ENCODE assay signal across 8 mouse cellular contexts in the genomic region with DNA sequence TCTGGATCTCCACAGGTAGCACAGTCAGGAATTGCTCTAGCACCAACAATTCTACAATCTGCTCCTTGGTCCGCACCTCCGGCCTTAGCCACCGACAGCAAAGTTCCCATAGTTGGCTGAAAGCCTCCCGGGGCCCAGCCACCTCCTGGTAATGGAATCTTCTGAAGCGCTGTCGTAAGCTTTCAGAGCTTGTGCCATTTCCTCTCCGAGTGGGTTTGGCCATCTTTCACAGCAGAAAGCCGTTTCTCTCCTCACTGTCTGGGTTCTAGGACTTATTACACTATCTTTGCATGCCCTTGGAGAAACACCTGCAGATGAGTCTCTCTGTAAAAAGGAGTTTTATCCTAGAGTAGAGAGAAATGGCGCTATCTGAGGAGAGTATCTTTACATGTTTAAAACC. TPM values are rescaled to one million over a fixed set of nuclear protein-coding genes. Genes with fewer than 3 reads are reported as not detected.
DNase-seq lines count a peak whose midpoint lies in the region; ATAC-seq and TF ChIP-seq lines count a peak whose summit lies in the region.

No protein-coding gene starts in this region.

- H3K27me3 ChIP-seq in C2C12 (ENCODE audit: control insufficient read depth, insufficient read depth, insufficient read length) = no peaks in the 10 kb centered on the region
- no peaks in the 10 kb centered on the region for H3K27me3 ChIP-seq in heart, embryonic 15.5 days
- no peaks in the 10 kb centered on the region for H3K27me3 ChIP-seq in stomach, postnatal 0 days (ENCODE audit: control insufficient read depth, insufficient read depth, low read length)

- peak overlapping the region; percentile 73 for H3K4me2 ChIP-seq in heart, embryonic 15.5 days
- H3K4me2 ChIP-seq in stomach, postnatal 0 days (replicated peaks; ENCODE audit: low read depth) = peak overlapping the region; percentile 79

- ATAC-seq in heart, embryonic 15.5 days (replicated peaks; ENCODE audit: insufficient number of reproducible peaks, insufficient read depth, low FRiP score, low read depth) = no peak
- peak; percentile 52 for ATAC-seq in megakaryocyte progenitor cell, adult 5-6 weeks (replicated peaks; ENCODE audit: poor library complexity)
- ATAC-seq in stomach, postnatal 0 days (ENCODE audit: low FRiP score, low TSS enrichment) = no peak

- peaks cover 33% of the 10 kb centered on the region for H3K36me3 ChIP-seq in C2C12 (ENCODE audit: control insufficient read depth, insufficient read depth)
- H3K36me3 ChIP-seq in heart, embryonic 15.5 days = peaks cover 24% of the 10 kb centered on the region
- 0 out of 2 replicates have a peak, but pooled peaks cover 5% of the 10 kb centered on the region for H3K36me3 ChIP-seq in stomach, postnatal 0 days (ENCODE audit: control insufficient read depth, insufficient read depth, low read length)

- peaks cover 18% of the 10 kb centered on the region for H3K4me1 ChIP-seq in heart, embryonic 15.5 days (replicated peaks)
- H3K4me1 ChIP-seq in stomach, postnatal 0 days (replicated peaks; ENCODE audit: control insufficient read depth, insufficient read depth) = peaks cover 8% of the 10 kb centered on the region; the same call in 1 of the 2 replicates

- TF ChIP-seq CTCF in C2C12 (IDR thresholded peaks at IDR 0.05; ENCODE audit: control insufficient read depth, insufficient read depth, insufficient read length) = no peak
- no peak; the same call in 1 of the 2 replicates for TF ChIP-seq CTCF in stomach, postnatal 0 days (IDR thresholded peaks at IDR 0.05; ENCODE audit: low read depth)

- DNase-seq in NIH3T3 (ENCODE audit: low read depth) = peak; percentile 25
- DNase-seq in embryo, embryonic 10.5 days (ENCODE audit: low spot score) = peak; percentile 40
- DNase-seq in kidney, postnatal 25 days = peak; percentile 59 to 70
- DNase-seq in stomach, postnatal 0 days (ENCODE audit: low spot score) = peak; percentile 38
- DNase-seq in right cerebral cortex, postnatal 4 days = no peak

- H3K79me3 ChIP-seq in C2C12 (ENCODE audit: low read depth) = peaks cover 27% of the 10 kb centered on the region

- H3K9me3 ChIP-seq in heart, embryonic 15.5 days (replicated peaks) = no peaks in the 10 kb centered on the region
- no peaks in the 10 kb centered on the region for H3K9me3 ChIP-seq in stomach, postnatal 0 days (ENCODE audit: control insufficient read depth, low read length)

- peaks cover 46% of the 10 kb centered on the region for H3K79me2 ChIP-seq in C2C12 (ENCODE audit: control insufficient read depth, insufficient read depth)

- peak overlapping the region; percentile 88 for H3K27ac ChIP-seq in heart, embryonic 15.5 days
- peak overlapping the region; percentile 94; the same call in 1 of the 2 replicates for H3K27ac ChIP-seq in stomach, postnatal 0 days (replicated peaks)

- H3K9ac ChIP-seq in heart, embryonic 15.5 days = peak overlapping the region; percentile 79
- H3K9ac ChIP-seq in stomach, postnatal 0 days (ENCODE audit: low read length) = peak overlapping the region; percentile 90

- peak overlapping the region; percentile 95 for H3K4me3 ChIP-seq in C2C12 (ENCODE audit: insufficient read depth, poor library complexity, severe bottlenecking)
- H3K4me3 ChIP-seq in heart, embryonic 15.5 days = peak overlapping the region; percentile 91
- H3K4me3 ChIP-seq in stomach, postnatal 0 days (ENCODE audit: low read depth, low read length) = peak overlapping the region; percentile 90

- H3ac ChIP-seq in C2C12 (ENCODE audit: control insufficient read depth, insufficient read length, low read depth) = peak overlapping the region; percentile 3

- WGBS in heart, embryonic 15.5 days = 3% methylated on average over 9 of the region's 9 CpGs
- 2% methylated on average over 9 of the region's 9 CpGs for WGBS in stomach, postnatal 0 days

- TF ChIP-seq EP300 in stomach, postnatal 0 days (optimal IDR thresholded peaks at IDR 0.05) = no peak

TF ChIP-seq in C2C12, 6 proteins besides CTCF, POLR2A, EP300 and RAD21:
- TF ChIP-seq MAX (IDR thresholded peaks at IDR 0.05) (no peak), MYOG (IDR thresholded peaks at IDR 0.05; ENCODE audit: control insufficient read depth, extremely low read depth, insufficient read length) (no peak), CEBPB (IDR thresholded peaks at IDR 0.05; ENCODE audit: low read depth) (no peak), FOSL1 (IDR thresholded peaks at IDR 0.05; ENCODE audit: insufficient read depth, low read length, poor library complexity, severe bottlenecking) (no peak), USF1 (IDR thresholded peaks at IDR 0.05; ENCODE audit: low read depth) (no peak), MYOD1 (IDR thresholded peaks at IDR 0.05; ENCODE audit: control insufficient read depth, insufficient read length, low read depth) (no peak)

RNA-seq across cellular contexts. Expression of a gene that starts 0.6 kb away (rescaled TPM):
- 16.7 TPM for polyA plus RNA-seq in C2C12 (2012; fragmentation: generic; extraction: Trizol)
- 27.4 and 35.7 TPM in 2 replicates for polyA plus RNA-seq in heart, embryonic 15.5 days (2015; fragmentation: Nextera tagmentation; extraction: Ambion mirVana)
- total RNA-seq in megakaryocyte progenitor cell, adult 5-6 weeks (2015) = 36.4 and 38.9 TPM in 2 replicates
- 28.8 and 39.3 TPM in 2 replicates for total RNA-seq in megakaryocyte progenitor cell, adult 5-6 weeks (2017)
- polyA plus RNA-seq in stomach, postnatal 0 days (2015; fragmentation: Nextera tagmentation; extraction: Ambion mirVana) = 14.2 and 15.4 TPM in 2 replicates

RNA-seq across cellular contexts. Expression of a gene that starts 1.0 kb away (rescaled TPM):
- polyA plus RNA-seq in C2C12 (2012; fragmentation: generic; extraction: Trizol) = 3.1 TPM
- 6.4 TPM in 2 replicates for polyA plus RNA-seq in heart, embryonic 15.5 days (2015; fragmentation: Nextera tagmentation; extraction: Ambion mirVana)
- total RNA-seq in megakaryocyte progenitor cell, adult 5-6 weeks (2015) = 18.8 and 21.2 TPM in 2 replicates
- 18.7 and 25.4 TPM in 2 replicates for total RNA-seq in megakaryocyte progenitor cell, adult 5-6 weeks (2017)
- polyA plus RNA-seq in stomach, postnatal 0 days (2015; fragmentation: Nextera tagmentation; extraction: Ambion mirVana) = 5.5 and 5.8 TPM in 2 replicates

RNA-seq across cellular contexts. Expression of a gene that starts 29.4 kb away (rescaled TPM):
- polyA plus RNA-seq in C2C12 (2012; fragmentation: generic; extraction: Trizol) = 3.6 TPM
- 17.3 and 17.5 TPM in 2 replicates for polyA plus RNA-seq in heart, embryonic 15.5 days (2015; fragmentation: Nextera tagmentation; extraction: Ambion mirVana)
- total RNA-seq in megakaryocyte progenitor cell, adult 5-6 weeks (2015) = 11.7 and 12.8 TPM in 2 replicates
- 8.4 and 9.7 TPM in 2 replicates for total RNA-seq in megakaryocyte progenitor cell, adult 5-6 weeks (2017)
- 12.6 and 14.9 TPM in 2 replicates for polyA plus RNA-seq in stomach, postnatal 0 days (2015; fragmentation: Nextera tagmentation; extraction: Ambion mirVana)

RNA-seq across cellular contexts. Expression of a gene that starts 29.7 kb away (rescaled TPM):
- polyA plus RNA-seq in C2C12 (2012; fragmentation: generic; extraction: Trizol) = 1.6 TPM
- 14.6 and 15.1 TPM in 2 replicates for polyA plus RNA-seq in heart, embryonic 15.5 days (2015; fragmentation: Nextera tagmentation; extraction: Ambion mirVana)
- total RNA-seq in megakaryocyte progenitor cell, adult 5-6 weeks (2015) = 12.2 and 12.4 TPM in 2 replicates
- 10.6 and 15.4 TPM in 2 replicates for total RNA-seq in megakaryocyte progenitor cell, adult 5-6 weeks (2017)
- 9.6 and 9.7 TPM in 2 replicates for polyA plus RNA-seq in stomach, postnatal 0 days (2015; fragmentation: Nextera tagmentation; extraction: Ambion mirVana)
